Mouse (Mus musculus): ENCODE measurements around the gene Pdpn. TPM values are rescaled to one million over a fixed set of nuclear protein-coding genes. Genes with fewer than 3 reads are reported as not detected.
A peak's percentile ranks its signal among the peaks of the same experiment; 100 is the strongest.

The Pdpn gene
- total RNA-seq, 2 experiments from 2014 or later, result 13.0 to 14.3 TPM

DNA sequence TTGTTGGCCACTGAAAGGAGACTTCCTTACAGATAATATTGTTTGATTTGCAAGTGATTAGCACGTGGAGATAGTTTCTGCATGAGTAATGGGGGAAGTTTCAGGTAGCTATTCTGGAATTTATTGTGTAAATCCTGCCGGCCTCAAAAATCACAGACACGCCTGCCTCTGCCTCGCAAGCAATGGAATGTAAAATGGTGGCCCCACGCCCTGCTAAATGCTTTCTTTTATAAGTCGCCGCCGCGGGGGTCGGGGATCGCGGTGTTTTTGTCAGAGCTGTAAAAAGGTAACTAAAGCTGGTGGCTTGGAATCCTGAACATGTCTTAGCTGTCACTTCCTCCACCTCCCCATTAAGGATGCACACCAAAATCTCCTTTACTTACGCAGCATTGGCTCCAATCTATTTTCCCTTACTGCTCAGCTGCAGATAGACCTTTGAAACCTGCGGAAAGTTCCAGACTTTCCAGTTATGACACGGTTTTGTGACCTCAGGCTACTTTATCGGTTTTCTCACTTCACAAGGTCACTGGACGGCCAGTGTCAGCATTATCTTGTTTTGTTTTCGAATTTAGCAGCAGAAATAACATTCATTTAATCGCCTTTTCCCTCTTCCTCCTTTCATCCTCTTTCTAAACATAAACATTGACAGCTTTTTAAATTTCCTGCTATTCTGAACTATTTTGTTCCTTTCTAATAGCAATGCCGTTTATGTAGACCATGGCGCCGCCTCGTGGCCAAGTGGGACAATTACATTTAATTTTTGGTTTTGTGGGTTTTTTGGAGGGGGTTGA is 60.9 kb downstream of the Pdpn start:
- peak; percentile 63 for DNase-seq

DNA sequence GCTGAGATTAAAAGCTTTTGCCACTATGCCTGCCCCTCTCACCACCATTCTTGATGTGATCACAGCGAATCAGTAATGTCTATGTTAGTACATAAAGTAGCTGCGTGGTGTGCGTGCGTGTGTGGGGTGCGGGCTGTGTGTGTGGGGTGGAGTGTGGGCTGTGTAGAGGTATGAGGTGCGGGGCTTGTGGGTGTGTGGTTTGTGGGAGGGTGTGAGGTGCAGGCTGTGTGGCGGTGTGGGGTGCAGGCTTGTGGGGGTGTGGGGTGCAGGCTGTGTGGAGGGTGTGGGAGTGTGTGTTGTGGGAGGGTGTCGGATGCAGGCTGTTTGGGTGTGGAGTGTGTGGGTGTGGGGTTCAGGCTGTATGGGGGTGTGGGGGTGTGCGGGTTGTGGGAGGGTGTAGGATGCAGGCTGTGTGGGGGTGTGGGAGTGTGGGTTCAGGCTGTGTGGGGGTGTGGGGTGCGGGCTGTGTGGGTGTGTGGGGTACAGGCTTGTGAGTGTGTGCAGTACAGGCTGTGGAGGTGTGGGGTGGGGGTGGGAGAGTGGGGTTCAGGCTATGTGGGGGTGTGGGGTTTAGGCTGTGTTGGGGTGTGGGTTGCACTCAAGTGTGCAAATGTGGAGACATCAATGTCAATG is 67.5 kb downstream of the Pdpn start:
- no peak for DNase-seq

DNA sequence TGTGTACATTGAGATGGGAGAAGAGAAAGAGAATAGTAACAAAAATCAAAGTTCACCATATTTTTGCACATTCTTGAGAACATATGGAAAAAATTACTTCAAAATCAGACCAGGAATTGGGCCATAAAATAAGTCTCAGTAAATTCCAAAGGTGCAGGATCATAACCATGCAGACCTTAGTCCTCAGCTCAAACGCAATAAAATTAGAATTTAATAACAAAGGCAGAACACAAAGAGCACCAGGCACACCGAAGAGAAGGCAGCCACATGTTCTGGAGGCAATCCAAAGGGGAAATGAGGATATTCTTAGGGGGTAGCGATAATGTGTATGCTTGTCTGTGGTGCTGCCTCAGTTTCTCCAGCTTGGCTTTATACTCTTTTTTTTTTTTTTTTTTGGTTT is 68.3 kb downstream of the Pdpn start:
- no peak for DNase-seq

DNA sequence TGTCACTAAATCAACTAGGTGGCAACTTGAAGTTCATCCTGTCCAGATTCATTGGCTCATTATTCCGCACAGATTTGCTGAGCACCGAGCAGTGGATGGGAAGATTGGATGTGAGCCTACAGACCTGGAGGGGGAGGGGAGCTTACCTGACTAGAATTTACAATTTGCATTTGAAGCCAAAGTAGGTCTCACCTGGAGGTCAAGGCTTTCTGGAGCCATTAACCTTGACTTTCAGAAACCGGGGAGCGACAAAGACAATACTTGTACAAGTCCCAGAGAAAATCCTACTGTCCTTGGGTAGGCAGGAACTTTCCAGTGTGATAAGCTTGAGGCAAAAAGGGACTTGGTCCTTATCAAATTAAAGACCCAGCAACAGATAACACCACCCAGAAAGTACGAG is 71.4 kb downstream of the Pdpn start:
- DNase-seq, result no peak

DNA sequence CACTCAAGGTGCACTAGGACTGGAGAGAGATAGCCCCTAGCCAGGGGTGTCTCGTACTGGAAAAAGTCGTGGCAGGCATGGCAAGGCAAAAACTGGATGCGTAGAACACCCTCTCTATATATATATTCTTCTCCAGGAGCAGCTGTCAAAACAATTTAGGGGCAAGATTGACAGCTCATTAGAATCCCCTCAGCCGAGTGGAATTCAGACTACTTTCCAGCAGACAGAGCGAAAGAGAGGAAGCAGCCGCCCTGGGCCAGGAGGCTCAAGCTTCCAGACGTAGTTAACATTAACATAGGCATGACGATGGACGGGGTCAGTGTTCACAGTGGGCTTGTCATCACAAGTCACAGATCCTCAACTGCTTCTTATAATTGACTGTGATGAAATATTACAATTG is 73.5 kb downstream of the Pdpn start:
- DNase-seq, result no peak

DNA sequence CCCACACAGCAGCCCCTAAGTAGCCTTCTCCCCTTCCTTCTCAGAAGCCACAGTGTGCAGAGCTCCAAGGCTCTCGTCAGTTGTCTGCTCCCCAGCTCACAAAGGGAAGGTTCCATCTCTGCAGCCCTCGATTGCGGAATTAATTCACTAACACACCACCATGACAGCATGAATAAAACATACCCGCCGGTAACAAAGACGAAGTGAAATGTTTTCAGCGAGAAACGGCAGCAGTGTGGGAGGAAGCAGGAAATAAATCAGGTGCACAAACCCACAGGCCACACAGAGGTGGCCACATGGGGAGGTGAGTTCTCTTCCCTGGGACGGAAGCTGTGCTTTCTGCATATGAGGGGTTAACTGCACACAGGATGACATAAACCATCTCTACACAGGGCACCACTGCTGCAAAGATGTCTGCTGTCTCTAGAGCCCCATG is 80.0 kb downstream of the Pdpn start:
- no peak for DNase-seq

DNA sequence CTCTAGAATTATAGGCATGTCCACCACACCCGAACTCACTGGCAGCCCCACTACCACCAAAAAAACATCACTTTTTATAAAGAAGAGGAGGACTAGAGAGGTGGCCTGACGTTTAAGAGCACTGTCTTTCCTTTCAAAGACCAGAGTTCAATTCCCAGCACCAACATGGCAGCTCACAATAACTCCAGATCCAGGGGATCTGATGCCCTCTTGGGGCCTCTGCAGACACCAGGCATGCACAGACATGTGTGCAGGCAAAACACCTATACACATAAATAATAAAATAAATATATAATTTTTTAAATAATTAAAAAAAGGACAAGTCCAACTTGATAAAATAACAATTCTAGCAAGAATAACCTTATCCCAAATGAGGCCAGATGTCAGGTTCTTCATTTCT is 80.5 kb downstream of the Pdpn start:
- DNase-seq, result no peak

Other genes with a start within 250 kb of the Pdpn start
- gene Prdm2, start 86.6 kb downstream of the Pdpn start, total RNA-seq (2021), result 10 to 100 TPM; 23.1 to 23.5 TPM
- gene Lrrc38, start 50.2 kb upstream of the Pdpn start, total RNA-seq (2021), result under 1 TPM; 0.29 to 0.33 TPM
- not detected for gene Pramel1, start 94.9 kb upstream of the Pdpn start, total RNA-seq (2021)
- 10 to 100 TPM; 11.7 to 12.1 TPM for gene Pramef8, start 112.9 kb upstream of the Pdpn start, total RNA-seq (2021)
- not detected for gene Oog4, start 150.8 kb upstream of the Pdpn start, total RNA-seq (2021)
- gene Gm13043, start 211.8 kb upstream of the Pdpn start, total RNA-seq (2021), result not detected
- gene Gm13040, start 236.4 kb upstream of the Pdpn start, total RNA-seq (2021), result not detected

Measured in heart, postnatal 4 days (tissue).